Mouse (Mus musculus): ENCODE measurements around the gene Vrk2.

DNA sequence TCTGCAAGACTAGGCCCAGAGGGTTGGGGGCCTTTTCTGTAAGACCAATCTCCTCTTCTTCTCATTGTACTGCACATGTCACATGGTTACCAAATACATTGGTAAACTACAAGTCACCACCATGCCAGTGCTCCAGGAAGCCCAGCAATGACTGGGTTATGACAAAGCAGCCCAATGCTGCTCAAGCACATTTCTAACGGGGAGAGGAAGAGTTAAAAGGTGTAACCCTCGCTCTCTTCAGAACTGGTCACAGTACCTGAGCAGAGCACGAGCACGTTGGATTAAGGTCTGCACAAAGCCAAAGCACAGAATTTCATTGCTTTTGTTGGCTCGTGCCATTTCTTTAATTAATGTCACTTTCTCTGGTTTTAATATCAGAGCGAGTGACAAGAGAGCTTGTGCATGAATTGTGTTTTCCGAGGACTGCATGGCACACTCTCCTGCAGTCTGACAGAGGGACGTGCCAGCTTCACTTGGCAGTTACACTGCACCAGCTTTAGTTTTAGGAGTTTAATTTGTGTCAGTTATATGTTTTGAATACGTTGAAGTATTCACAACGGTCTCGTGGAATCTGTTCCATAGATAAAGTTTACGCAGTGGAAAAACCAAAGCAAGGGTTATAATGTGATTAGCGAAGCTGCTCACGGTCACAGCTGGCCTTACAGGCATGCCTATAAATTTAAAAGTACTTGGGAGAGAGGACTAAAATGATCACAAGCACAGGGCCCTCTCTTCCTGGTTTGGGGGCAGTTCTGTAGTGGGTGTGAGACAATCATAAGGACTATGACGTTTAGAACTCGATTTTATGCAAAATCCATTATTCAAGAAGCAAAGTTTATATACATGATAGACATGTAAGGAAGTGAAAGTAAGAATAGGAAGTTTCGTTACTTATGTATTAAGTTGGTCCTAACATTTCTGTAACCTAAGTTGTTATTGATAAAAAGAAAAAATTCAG lies 8.1 kb downstream of the Vrk2 start:
- TF ChIP-seq CTCF (IDR thresholded peaks at IDR 0.05; ENCODE audit: insufficient read depth, low read length) (no peak), POLR2A (IDR thresholded peaks at IDR 0.05; ENCODE audit: borderline replicate concordance, extremely low read depth, low read depth, low read length) (no peak)
